Mouse (Mus musculus): ENCODE measurements at regions not wholly inside any gene's neighbourhood (a gene's known extent, or its start where the extent isn't known, plus 50 kb on each side); places are given as distances from the start of the nearest gene placed in this dataset.

DNA sequence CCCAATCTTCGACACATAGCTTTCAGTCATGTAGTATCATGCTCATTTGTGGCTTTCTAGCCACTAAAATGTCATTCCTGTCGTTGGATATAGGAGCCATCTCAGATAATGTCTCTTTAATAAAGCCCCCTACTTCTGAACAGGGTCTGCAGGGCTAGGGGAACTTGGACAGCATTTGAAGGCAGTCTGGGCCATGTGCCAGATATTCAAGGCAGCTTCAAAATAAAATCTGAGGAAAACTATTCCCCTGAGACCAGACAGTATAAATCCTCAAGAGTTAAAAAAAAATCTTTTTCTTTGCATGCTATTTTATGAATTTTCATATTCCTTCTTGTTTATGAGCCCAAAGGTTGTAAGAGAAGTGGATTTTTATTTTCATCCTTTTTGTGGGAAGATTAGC lies 113.1 kb upstream of the Mki67 start:
- no peak overlapping the region for H3K27ac ChIP-seq (replicated peaks; ENCODE audit: low read depth, low read length)
- H3K9me3 ChIP-seq (ENCODE audit: control insufficient read depth, low read length): no peaks in the 10 kb centered on the region
- H3K9ac ChIP-seq (ENCODE audit: low read depth, low read length): no peak overlapping the region
- 50% methylated on average over 2 of the region's 2 CpGs for WGBS
- peaks cover 12% of the 10 kb centered on the region; the same call in 1 of the 2 replicates for H3K4me1 ChIP-seq (ENCODE audit: control insufficient read depth, insufficient read depth, low read length)
- no peak for ATAC-seq (ENCODE audit: low read depth)
- H3K4me2 ChIP-seq (ENCODE audit: low read depth, low read length): no peak overlapping the region
- DNase-seq (ENCODE audit: low spot score): peak; percentile 56
- no peaks in the 10 kb centered on the region for H3K36me3 ChIP-seq (ENCODE audit: control insufficient read depth, insufficient read depth, low read length)
- no peak overlapping the region for H3K4me3 ChIP-seq (ENCODE audit: low read depth, low read length)
- H3K27me3 ChIP-seq (replicated peaks; ENCODE audit: control insufficient read depth, insufficient read depth, low read length): no peaks in the 10 kb centered on the region

- DNase-seq (ENCODE audit: low spot score) (no peak), ATAC-seq (ENCODE audit: low read depth) (no peak)
- H3K9me3 ChIP-seq (ENCODE audit: control insufficient read depth, low read length): no peaks in the 10 kb centered on the region
- H3K27me3 ChIP-seq (replicated peaks; ENCODE audit: control insufficient read depth, insufficient read depth, low read length): 0 out of 2 replicates have a peak, but pooled peaks cover 10% of the 10 kb centered on the region
- no peak overlapping the region for H3K4me3 ChIP-seq (ENCODE audit: low read depth, low read length)
- H3K36me3 ChIP-seq (ENCODE audit: control insufficient read depth, insufficient read depth, low read length): no peaks in the 10 kb centered on the region
- H3K4me1 ChIP-seq (ENCODE audit: control insufficient read depth, insufficient read depth, low read length): peaks cover 21% of the 10 kb centered on the region
- no peak overlapping the region for H3K4me2 ChIP-seq (ENCODE audit: low read depth, low read length)
- 59% methylated on average over 9 of the region's 9 CpGs for WGBS
- H3K27ac ChIP-seq (replicated peaks; ENCODE audit: low read depth, low read length): no peak overlapping the region
- H3K9ac ChIP-seq (ENCODE audit: low read depth, low read length): no peak overlapping the region
Measured at GRCm38 (mm10) chr7:135833425-135833824, 117.3 kb upstream of the Mki67 start.

DNA sequence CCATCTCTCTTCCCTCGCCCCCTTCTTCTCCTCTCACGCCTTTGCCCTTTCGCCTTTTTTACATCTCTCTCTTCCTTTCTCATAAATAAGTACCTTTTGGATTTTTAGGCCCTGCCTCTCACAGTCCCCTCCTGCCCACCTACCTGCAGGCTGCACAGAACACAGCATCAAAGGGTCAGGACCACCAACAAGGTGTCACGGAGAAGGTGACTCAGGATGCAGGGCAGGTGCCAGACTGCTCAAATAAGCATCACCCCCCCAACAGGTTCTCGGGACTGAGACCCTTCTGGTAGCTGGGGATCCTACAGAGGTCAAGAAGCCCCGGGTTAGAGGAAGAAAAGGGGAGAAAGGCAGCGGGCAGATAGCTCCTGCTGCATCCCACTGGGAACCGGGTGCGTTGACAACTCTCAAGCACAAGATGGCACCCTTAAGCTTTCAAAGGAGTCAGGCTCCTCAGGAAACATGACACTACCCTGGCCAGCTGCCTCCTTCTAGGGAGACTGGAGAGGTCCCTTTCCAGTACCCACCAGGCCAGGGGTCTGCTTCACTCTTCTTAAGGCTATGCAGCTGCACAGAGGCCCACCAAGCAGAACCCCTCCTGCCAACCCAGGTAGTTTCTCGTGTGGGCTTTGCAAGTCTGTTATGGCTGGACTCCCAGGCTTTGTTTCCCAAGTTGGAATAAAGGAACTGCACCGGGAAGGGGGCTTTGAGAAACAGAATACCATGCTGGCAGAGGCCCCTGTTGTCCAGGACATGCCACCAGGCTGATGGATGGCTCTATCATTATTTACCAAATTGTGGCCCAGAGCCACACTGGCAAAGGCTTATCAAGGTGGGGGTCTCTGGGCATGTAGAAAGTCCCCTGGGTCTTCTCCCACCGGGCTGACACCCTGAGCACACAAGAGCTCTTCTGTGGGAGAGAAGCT lies 120.9 kb upstream of the Mki67 start:
- Histone ChIP-seq H3K27ac (replicated peaks; ENCODE audit: low read depth, low read length) (no peak overlapping the region), H3K27me3 (replicated peaks; ENCODE audit: control insufficient read depth, insufficient read depth, low read length) (0 out of 2 replicates have a peak, but pooled peaks cover 10% of the 10 kb centered on the region), H3K4me2 (ENCODE audit: low read depth, low read length) (no peak overlapping the region), H3K4me1 (ENCODE audit: control insufficient read depth, insufficient read depth, low read length) (peaks cover 21% of the 10 kb centered on the region), H3K9ac (ENCODE audit: low read depth, low read length) (no peak overlapping the region), H3K36me3 (ENCODE audit: control insufficient read depth, insufficient read depth, low read length) (no peaks in the 10 kb centered on the region), H3K9me3 (ENCODE audit: control insufficient read depth, low read length) (no peaks in the 10 kb centered on the region), H3K4me3 (ENCODE audit: low read depth, low read length) (no peak overlapping the region)
- ATAC-seq (ENCODE audit: low read depth) (peak; percentile 91), DNase-seq (ENCODE audit: low spot score) (peak; percentile 94)
- WGBS: 36% methylated on average over 12 of the region's 12 CpGs

DNA sequence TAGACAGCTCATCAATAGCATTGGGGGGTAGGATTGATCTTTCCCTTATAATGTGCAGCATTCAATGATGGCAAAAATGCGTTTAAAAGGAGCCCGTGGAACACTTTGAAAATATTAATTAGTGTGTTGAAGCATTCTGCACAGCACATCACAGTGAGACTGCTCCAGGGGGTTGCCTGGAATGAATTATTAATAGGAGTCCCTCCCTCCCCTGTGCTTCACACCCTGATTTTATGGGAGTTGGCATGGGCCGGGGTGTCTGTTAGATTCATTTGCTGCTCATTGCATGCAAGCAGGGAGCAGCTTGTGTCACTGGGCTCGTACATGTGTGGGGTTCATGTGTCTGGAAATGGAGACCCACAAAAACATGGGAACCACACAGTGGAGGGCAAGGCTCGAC lies 127.9 kb upstream of the Mki67 start:
- H3K9me3 ChIP-seq (ENCODE audit: control insufficient read depth, low read length): no peaks in the 10 kb centered on the region
- H3K36me3 ChIP-seq (ENCODE audit: control insufficient read depth, insufficient read depth, low read length): no peaks in the 10 kb centered on the region
- peaks cover 15% of the 10 kb centered on the region for H3K4me1 ChIP-seq (ENCODE audit: control insufficient read depth, insufficient read depth, low read length)
- H3K4me2 ChIP-seq (ENCODE audit: low read depth, low read length): no peak overlapping the region
- WGBS: 73% methylated on average over 5 of the region's 5 CpGs
- no peak overlapping the region for H3K4me3 ChIP-seq (ENCODE audit: low read depth, low read length)
- DNase-seq (ENCODE audit: low spot score): no peak
- no peak overlapping the region for H3K27ac ChIP-seq (replicated peaks; ENCODE audit: low read depth, low read length)
- ATAC-seq (ENCODE audit: low read depth): no peak
- no peaks in the 10 kb centered on the region for H3K27me3 ChIP-seq (replicated peaks; ENCODE audit: control insufficient read depth, insufficient read depth, low read length)
- no peak overlapping the region for H3K9ac ChIP-seq (ENCODE audit: low read depth, low read length)

DNA sequence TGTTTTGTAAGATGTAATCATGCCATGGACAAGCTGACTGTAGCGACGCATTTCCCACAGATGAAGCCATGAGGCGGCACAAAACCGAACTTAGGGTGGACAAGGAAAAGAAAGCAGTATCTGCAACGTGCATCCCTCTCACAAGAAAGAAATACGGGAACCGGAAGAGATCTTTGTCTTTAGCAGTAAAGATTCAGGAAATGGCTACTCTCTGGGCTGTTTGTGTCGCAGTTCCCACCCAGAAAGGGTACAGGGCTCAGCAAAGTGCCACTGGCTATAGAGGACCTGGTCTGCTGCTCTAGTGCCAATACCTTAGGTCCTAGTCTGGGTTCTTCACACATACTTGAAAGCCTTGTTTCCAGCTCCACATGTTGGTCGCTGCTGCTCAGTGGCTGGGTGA lies 131.1 kb upstream of the Mki67 start:
- Histone ChIP-seq H3K27ac (replicated peaks; ENCODE audit: low read depth, low read length) (no peak overlapping the region), H3K9me3 (ENCODE audit: control insufficient read depth, low read length) (no peaks in the 10 kb centered on the region), H3K4me2 (ENCODE audit: low read depth, low read length) (no peak overlapping the region), H3K27me3 (replicated peaks; ENCODE audit: control insufficient read depth, insufficient read depth, low read length) (peaks cover 5% of the 10 kb centered on the region; the same call in 1 of the 2 replicates), H3K4me1 (ENCODE audit: control insufficient read depth, insufficient read depth, low read length) (peaks cover 15% of the 10 kb centered on the region), H3K36me3 (ENCODE audit: control insufficient read depth, insufficient read depth, low read length) (no peaks in the 10 kb centered on the region), H3K9ac (ENCODE audit: low read depth, low read length) (no peak overlapping the region), H3K4me3 (ENCODE audit: low read depth, low read length) (no peak overlapping the region)
- ATAC-seq (ENCODE audit: low read depth) (no peak), DNase-seq (ENCODE audit: low spot score) (no peak)
- WGBS: 66% methylated on average over 9 of the region's 9 CpGs

- DNase-seq (ENCODE audit: low spot score): peak; percentile 85
- peak; percentile 72; the same call in 1 of the 2 replicates for ATAC-seq (ENCODE audit: low read depth)
- no peak overlapping the region for H3K9ac ChIP-seq (ENCODE audit: low read depth, low read length)
- no peaks in the 10 kb centered on the region for H3K36me3 ChIP-seq (ENCODE audit: control insufficient read depth, insufficient read depth, low read length)
- H3K4me2 ChIP-seq (ENCODE audit: low read depth, low read length): no peak overlapping the region
- H3K9me3 ChIP-seq (ENCODE audit: control insufficient read depth, low read length): no peaks in the 10 kb centered on the region
- peaks cover 12% of the 10 kb centered on the region; the same call in 1 of the 2 replicates for H3K27me3 ChIP-seq (replicated peaks; ENCODE audit: control insufficient read depth, insufficient read depth, low read length)
- peak overlapping the region; percentile 55; the same call in 1 of the 2 replicates for H3K27ac ChIP-seq (replicated peaks; ENCODE audit: low read depth, low read length)
- H3K4me1 ChIP-seq (ENCODE audit: control insufficient read depth, insufficient read depth, low read length): peaks cover 16% of the 10 kb centered on the region
- H3K4me3 ChIP-seq (ENCODE audit: low read depth, low read length): no peak overlapping the region
- WGBS: 30% methylated on average over 4 of the region's 4 CpGs
Measured at GRCm38 (mm10) chr7:135848170-135848569, 132.0 kb upstream of the Mki67 start.

GRCm38 (mm10) chr7:135848833-135849232 lies 132.7 kb upstream of the Mki67 start:
- ATAC-seq (ENCODE audit: low read depth) (no peak), DNase-seq (ENCODE audit: low spot score) (no peak)
- Histone ChIP-seq H3K27ac (replicated peaks; ENCODE audit: low read depth, low read length) (peak overlapping the region; percentile 55), H3K4me2 (ENCODE audit: low read depth, low read length) (no peak overlapping the region), H3K36me3 (ENCODE audit: control insufficient read depth, insufficient read depth, low read length) (no peaks in the 10 kb centered on the region), H3K9ac (ENCODE audit: low read depth, low read length) (no peak overlapping the region), H3K9me3 (ENCODE audit: control insufficient read depth, low read length) (no peaks in the 10 kb centered on the region), H3K27me3 (replicated peaks; ENCODE audit: control insufficient read depth, insufficient read depth, low read length) (peaks cover 16% of the 10 kb centered on the region; the same call in 1 of the 2 replicates), H3K4me1 (ENCODE audit: control insufficient read depth, insufficient read depth, low read length) (peaks cover 22% of the 10 kb centered on the region), H3K4me3 (ENCODE audit: low read depth, low read length) (no peak overlapping the region)
- 53% methylated on average over 5 of the region's 5 CpGs for WGBS

- H3K4me2 ChIP-seq (ENCODE audit: low read depth, low read length): peak overlapping the region; percentile 60
- no peaks in the 10 kb centered on the region for H3K9me3 ChIP-seq (ENCODE audit: control insufficient read depth, low read length)
- H3K4me3 ChIP-seq (ENCODE audit: low read depth, low read length): peak overlapping the region; percentile 31
- peak overlapping the region; percentile 25; the same call in 1 of the 2 replicates for H3K9ac ChIP-seq (ENCODE audit: low read depth, low read length)
- peak; percentile 44 for DNase-seq (ENCODE audit: low spot score)
- WGBS: 9% methylated on average over 19 of the region's 39 CpGs
- peaks cover 23% of the 10 kb centered on the region; the same call in 1 of the 2 replicates for H3K27me3 ChIP-seq (replicated peaks; ENCODE audit: control insufficient read depth, insufficient read depth, low read length)
- H3K4me1 ChIP-seq (ENCODE audit: control insufficient read depth, insufficient read depth, low read length): peaks cover 19% of the 10 kb centered on the region
- H3K36me3 ChIP-seq (ENCODE audit: control insufficient read depth, insufficient read depth, low read length): no peaks in the 10 kb centered on the region
- ATAC-seq (ENCODE audit: low read depth): peak; percentile 72; the same call in 1 of the 2 replicates
- no peak overlapping the region for H3K27ac ChIP-seq (replicated peaks; ENCODE audit: low read depth, low read length)
Measured at GRCm38 (mm10) chr7:135853127-135853813, 137.1 kb upstream of the Mki67 start.
